Mouse (Mus musculus) hindbrain, embryonic 16.5 days (tissue): ENCODE data around the gene Drc7. TPM values are rescaled to one million over a fixed set of nuclear protein-coding genes. Genes with fewer than 3 reads are reported as not detected.
"Not testable (repeated sequence)": the region's sequence is repeated elsewhere in the genome, so short reads cannot be mapped to it uniquely, and the experiment has no call there.

ENCODE experiments used
- ATAC-seq: fragments of 200-750 bp; cut with Nextera tagmentation; 2 replicates; pipeline ENCODE4 v1.8.0; 2017; ENCODE audit warnings: moderate TSS enrichment, moderate library complexity
- H3K27ac ChIP-seq: fragments of 300-500 bp; sonication (generic); 2 replicates; pipeline ENCODE4 v1.5.1; 2014; ENCODE audit warnings: low read depth, mild to moderate bottlenecking, control low read depth, low read length, moderate library complexity
- H3K27me3 ChIP-seq: fragments of 300-500 bp; sonication (generic); replicated peaks from 2 replicates; pipeline ENCODE4 v1.6.1; 2014; ENCODE audit warnings: low read length; ENCODE audit not compliant: control insufficient read depth, insufficient read depth
- H3K36me3 ChIP-seq: fragments of 300-500 bp; sonication (generic); 2 replicates; pipeline ENCODE4 v1.6.1; 2014; ENCODE audit warnings: mild to moderate bottlenecking, low read length, moderate library complexity, mixed read lengths; ENCODE audit not compliant: control insufficient read depth, insufficient read depth
- H3K4me1 ChIP-seq: fragments of 300-500 bp; sonication (generic); 2 replicates; pipeline ENCODE4 v1.6.1; 2014; ENCODE audit warnings: low read depth, low read length; ENCODE audit not compliant: control insufficient read depth, insufficient read depth
- H3K4me2 ChIP-seq: fragments of 300-500 bp; sonication (generic); 2 replicates; pipeline ENCODE4 v1.6.1; 2014; ENCODE audit warnings: mild to moderate bottlenecking, low read length, control low read depth, moderate library complexity
- H3K4me3 ChIP-seq: fragments of 300-500 bp; sonication (generic); 2 replicates; pipeline ENCODE4 v1.5.1; 2014; ENCODE audit warnings: mild to moderate bottlenecking, low read length, control low read depth, moderate library complexity
- H3K9ac ChIP-seq: fragments of 300-500 bp; sonication (generic); 2 replicates; pipeline ENCODE4 v1.6.1; 2014; ENCODE audit warnings: low read depth, mild to moderate bottlenecking, control low read depth, low read length, moderate library complexity
- H3K9me3 ChIP-seq: fragments of 300-500 bp; sonication (generic); 2 replicates; pipeline ENCODE4 v1.6.1; 2014; ENCODE audit warnings: mild to moderate bottlenecking, low read length, moderate library complexity; ENCODE audit not compliant: control insufficient read depth
- WGBS: fragments of 180-500 bp; shearing (Covaris S2); extraction: QIAGEN DNeasy Blood & Tissue Kit; methylation state at CpG from one replicate; pipeline ENCODE4 v1.1.7; 2014; 5-methylcytosine and 5-hydroxymethylcytosine counted together
- polyA plus RNA-seq: library from polyadenylated mRNA; unstranded; fragments of >200 nt; fragmentation: Nextera tagmentation; extraction: Ambion mirVana; gene quantifications from 2 replicates; pipeline ENCODE4 v1.2.1, GENCODE M21; 2015

Drc7 gene
- polyA plus RNA-seq, 1 experiment from 2014 or later = 3.2 TPM

GRCm38 (mm10) chr8:95024387-95024786 lies 30.5 kb upstream of the Drc7 start:
- Histone ChIP-seq H3K9ac (no peak overlapping the region), H3K4me2 (no peak overlapping the region), H3K36me3 (no peaks in the 10 kb centered on the region), H3K27me3 (no peaks in the 10 kb centered on the region), H3K27ac (no peak overlapping the region), H3K4me3 (no peak overlapping the region), H3K4me1 (no peaks in the 10 kb centered on the region), H3K9me3 (no peaks in the 10 kb centered on the region)
- 77% methylated on average over 4 of the region's 4 CpGs for WGBS
- no peak for ATAC-seq

GRCm38 (mm10) chr8:95025421-95025820 lies 29.5 kb upstream of the Drc7 start:
- Histone ChIP-seq H3K27me3 (no peaks in the 10 kb centered on the region), H3K4me2 (no peak overlapping the region), H3K4me1 (no peaks in the 10 kb centered on the region), H3K9ac (no peak overlapping the region), H3K9me3 (no peaks in the 10 kb centered on the region), H3K36me3 (no peaks in the 10 kb centered on the region), H3K4me3 (no peak overlapping the region), H3K27ac (no peak overlapping the region)
- 73% methylated on average over 2 of the region's 2 CpGs for WGBS
- no peak for ATAC-seq

GRCm38 (mm10) chr8:95028391-95028790 lies 26.5 kb upstream of the Drc7 start:
- H3K27ac ChIP-seq, H3K4me3 ChIP-seq, H3K27me3 ChIP-seq, H3K4me1 ChIP-seq, H3K36me3 ChIP-seq, H3K9me3 ChIP-seq, ATAC-seq, H3K4me2 ChIP-seq, H3K9ac ChIP-seq: not testable (repeated sequence)
- WGBS = 66% methylated on average over 7 of the region's 7 CpGs

- Histone ChIP-seq H3K27me3 (no peaks in the 10 kb centered on the region), H3K36me3 (no peaks in the 10 kb centered on the region), H3K4me2 (no peak overlapping the region), H3K27ac (no peak overlapping the region), H3K4me3 (no peak overlapping the region), H3K9me3 (no peaks in the 10 kb centered on the region), H3K9ac (no peak overlapping the region), H3K4me1 (no peaks in the 10 kb centered on the region)
- 0 out of 2 replicates have a peak, but pooled peaks have one; percentile 54 for ATAC-seq
- WGBS = 62% methylated on average over 7 of the region's 7 CpGs
Observed at GRCm38 (mm10) chr8:95037106-95037925, 17.6 kb upstream of the Drc7 start.

GRCm38 (mm10) chr8:95041883-95042784 lies 12.8 kb upstream of the Drc7 start:
- Histone ChIP-seq H3K36me3 (no peaks in the 10 kb centered on the region), H3K27ac (no peak overlapping the region), H3K9ac (no peak overlapping the region), H3K4me3 (no peak overlapping the region), H3K4me2 (no peak overlapping the region), H3K4me1 (peaks cover 2% of the 10 kb centered on the region; the same call in 1 of the 2 replicates), H3K27me3 (no peaks in the 10 kb centered on the region), H3K9me3 (no peaks in the 10 kb centered on the region)
- 72% methylated on average over 6 of the region's 6 CpGs for WGBS
- no peak for ATAC-seq

- Histone ChIP-seq H3K9me3 (no peaks in the 10 kb centered on the region), H3K9ac (no peak overlapping the region), H3K27ac (no peak overlapping the region), H3K27me3 (no peaks in the 10 kb centered on the region), H3K4me3 (no peak overlapping the region), H3K36me3 (no peaks in the 10 kb centered on the region), H3K4me2 (no peak overlapping the region), H3K4me1 (peaks cover 7% of the 10 kb centered on the region; the same call in 1 of the 2 replicates)
- ATAC-seq = peak; percentile 60; the same call in 1 of the 2 replicates
- WGBS = 42% methylated on average over 4 of the region's 4 CpGs
Observed at GRCm38 (mm10) chr8:95044811-95045210, 10.1 kb upstream of the Drc7 start.

DNA sequence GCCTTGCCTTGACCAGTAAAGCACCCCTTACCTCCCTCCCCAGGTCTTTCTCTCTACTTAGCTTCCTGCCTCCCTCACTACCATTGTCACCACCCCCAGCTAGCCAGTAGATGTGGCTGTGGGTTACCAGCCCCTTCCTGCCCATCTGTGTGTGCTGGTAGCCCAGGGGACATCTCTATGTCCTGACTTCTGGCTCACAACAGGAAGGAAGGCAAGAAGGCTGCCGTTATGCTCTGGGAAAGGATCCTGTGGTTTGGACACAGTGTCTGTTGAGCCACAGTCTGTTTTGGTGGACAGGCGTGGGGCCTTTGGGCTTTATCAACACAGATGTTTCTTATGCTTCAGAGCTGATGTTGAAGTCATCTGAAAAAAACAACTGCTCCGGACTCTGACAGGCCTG lies 7.9 kb upstream of the Drc7 start:
- no peak for ATAC-seq
- Histone ChIP-seq H3K9ac (no peak overlapping the region), H3K27me3 (no peaks in the 10 kb centered on the region), H3K36me3 (no peaks in the 10 kb centered on the region), H3K4me1 (peaks cover 7% of the 10 kb centered on the region; the same call in 1 of the 2 replicates), H3K9me3 (no peaks in the 10 kb centered on the region), H3K27ac (no peak overlapping the region), H3K4me2 (no peak overlapping the region), H3K4me3 (no peak overlapping the region)
- WGBS = 68% methylated on average over 3 of the region's 3 CpGs

DNA sequence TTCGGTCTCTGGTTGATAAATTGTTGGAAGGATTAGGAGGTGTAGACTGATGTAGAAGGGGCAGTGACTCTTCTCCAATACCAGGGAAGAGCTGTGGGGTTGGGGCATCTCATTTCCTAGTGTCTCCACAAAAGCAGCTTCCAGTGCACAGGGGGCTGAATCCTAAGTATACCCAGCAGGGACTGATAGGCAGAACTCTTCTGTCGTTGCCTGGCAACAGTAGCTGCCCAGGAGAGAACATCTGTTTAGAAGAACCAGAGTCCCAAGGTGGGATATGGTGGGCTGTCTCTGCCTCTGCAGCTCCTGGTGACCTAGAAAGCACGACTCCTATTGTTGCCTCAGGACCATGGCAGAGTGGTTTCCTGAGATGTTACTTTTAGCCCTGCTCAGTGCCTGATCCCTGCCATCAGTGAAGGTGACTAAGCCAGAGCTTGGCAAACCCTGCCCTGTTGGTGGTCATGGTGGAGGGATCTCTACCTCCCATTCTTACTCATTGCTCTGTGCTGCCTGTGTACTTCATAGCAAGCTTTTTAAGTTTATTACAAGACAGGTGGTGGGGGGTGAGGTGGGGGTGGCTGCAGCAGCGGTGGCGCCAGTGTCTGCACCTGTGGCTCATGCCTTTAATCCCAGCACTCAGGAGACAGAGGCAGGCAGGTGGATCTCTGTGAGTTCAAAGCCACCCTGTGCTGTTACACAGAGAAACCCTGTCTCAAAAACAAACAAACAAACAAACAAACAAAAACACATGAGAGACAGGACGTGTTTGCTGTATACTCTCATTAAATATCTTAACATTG lies 6.8 kb upstream of the Drc7 start:
- 57% methylated on average over 6 of the region's 6 CpGs for WGBS
- H3K27ac ChIP-seq = no peak overlapping the region; the same call in 1 of the 2 replicates

More for the DNA sequence above, 6.8 kb upstream of the Drc7 start:
- Histone ChIP-seq H3K27me3 (no peaks in the 10 kb centered on the region), H3K9me3 (no peaks in the 10 kb centered on the region), H3K9ac (no peak overlapping the region), H3K36me3 (no peaks in the 10 kb centered on the region), H3K4me1 (peaks cover 7% of the 10 kb centered on the region; the same call in 1 of the 2 replicates), H3K4me3 (no peak overlapping the region), H3K4me2 (no peak overlapping the region)
- peak; percentile 80 for ATAC-seq
